Mouse (Mus musculus) heart, embryonic 16.5 days (tissue): ENCODE measurements around the gene Clip1. TPM values are rescaled to one million over a fixed set of nuclear protein-coding genes. Genes with fewer than 3 reads are reported as not detected.

ENCODE experiments used
- ATAC-seq: fragments of 200-750 bp; cut with Nextera tagmentation; replicated peaks from 2 replicates; pipeline ENCODE4 v1.8.0; 2017; ENCODE audit warnings: moderate number of reproducible peaks; ENCODE audit not compliant: insufficient read depth, low FRiP score; ENCODE audit errors: extremely low read depth
- H3K27ac ChIP-seq: fragments of 300-500 bp; sonication (generic); 2 replicates; pipeline ENCODE4 v1.5.1; 2014; ENCODE audit warnings: mild to moderate bottlenecking, low read length, control low read depth, moderate library complexity
- H3K27me3 ChIP-seq: fragments of 300-500 bp; sonication (generic); 2 replicates; pipeline ENCODE4 v1.6.1; 2014; ENCODE audit warnings: low read length, mixed read lengths; ENCODE audit not compliant: control insufficient read depth, insufficient read depth
- H3K36me3 ChIP-seq: fragments of 300-500 bp; sonication (generic); 2 replicates; pipeline ENCODE4 v1.6.1; 2014; ENCODE audit not compliant: control insufficient read depth, insufficient read depth
- H3K4me1 ChIP-seq: fragments of 300-500 bp; sonication (generic); 2 replicates; pipeline ENCODE4 v1.6.1; 2014; ENCODE audit warnings: low read length, mixed read lengths; ENCODE audit not compliant: control insufficient read depth, insufficient read depth
- H3K4me2 ChIP-seq: fragments of 300-500 bp; sonication (generic); 2 replicates; pipeline ENCODE4 v1.6.1; 2014; ENCODE audit warnings: low read depth, mild to moderate bottlenecking, control low read depth, low read length
- H3K4me3 ChIP-seq: fragments of 300-500 bp; sonication (generic); 2 replicates; pipeline ENCODE4 v1.5.1; 2014; ENCODE audit warnings: mild to moderate bottlenecking, control low read depth, low read length
- H3K9ac ChIP-seq: fragments of 300-500 bp; sonication (generic); 2 replicates; pipeline ENCODE4 v1.6.1; 2014; ENCODE audit warnings: low read length, control low read depth
- H3K9me3 ChIP-seq: fragments of 300-500 bp; sonication (generic); replicated peaks from 2 replicates; pipeline ENCODE4 v1.6.1; 2016; ENCODE audit warnings: low read length; ENCODE audit not compliant: control insufficient read depth
- WGBS: fragments of 180-500 bp; shearing (Covaris S2); extraction: QIAGEN DNeasy Blood & Tissue Kit; methylation state at CpG from one replicate; pipeline ENCODE4 v1.1.7; 2014; 5-methylcytosine and 5-hydroxymethylcytosine counted together
- polyA plus RNA-seq: library from polyadenylated mRNA; unstranded; fragments of >200 nt; fragmentation: Nextera tagmentation; extraction: Ambion mirVana; gene quantifications from 2 replicates; pipeline ENCODE4 v1.2.1, GENCODE M21; 2015

Gene Clip1
- polyA plus RNA-seq, 1 experiment from 2014 or later, result 53.1 TPM

GRCm38 (mm10) chr5:123700625-123701024 lies 16.2 kb upstream of the Clip1 start:
- Histone ChIP-seq H3K4me1 (peaks cover 13% of the 10 kb centered on the region), H3K4me3 (no peak overlapping the region), H3K27ac (peak overlapping the region; percentile 63), H3K9me3 (no peaks in the 10 kb centered on the region), H3K9ac (peak overlapping the region; percentile 15; the same call in 1 of the 2 replicates), H3K36me3 (peaks cover 53% of the 10 kb centered on the region), H3K27me3 (no peaks in the 10 kb centered on the region), H3K4me2 (no peak overlapping the region)
- peak; percentile 64; the same call in 1 of the 2 replicates for ATAC-seq
- WGBS, result 42% methylated on average over 11 of the region's 11 CpGs

- Histone ChIP-seq H3K4me1 (peaks cover 17% of the 10 kb centered on the region), H3K9me3 (no peaks in the 10 kb centered on the region), H3K36me3 (peaks cover 42% of the 10 kb centered on the region), H3K9ac (no peak overlapping the region), H3K27me3 (no peaks in the 10 kb centered on the region), H3K4me2 (no peak overlapping the region), H3K27ac (no peak overlapping the region), H3K4me3 (no peak overlapping the region)
- 14% methylated on average over 3 of the region's 3 CpGs for WGBS
- no peak for ATAC-seq
Observed at GRCm38 (mm10) chr5:123699198-123699597, 14.8 kb upstream of the Clip1 start.

GRCm38 (mm10) chr5:123696961-123697360 lies 12.5 kb upstream of the Clip1 start:
- Histone ChIP-seq H3K36me3 (peaks cover 19% of the 10 kb centered on the region), H3K9ac (no peak overlapping the region), H3K4me1 (peaks cover 21% of the 10 kb centered on the region), H3K4me3 (no peak overlapping the region), H3K27me3 (no peaks in the 10 kb centered on the region), H3K4me2 (no peak overlapping the region), H3K27ac (no peak overlapping the region), H3K9me3 (no peaks in the 10 kb centered on the region)
- ATAC-seq, result no peak
- 63% methylated on average over 4 of the region's 4 CpGs for WGBS

GRCm38 (mm10) chr5:123696244-123696643 lies 11.8 kb upstream of the Clip1 start:
- peaks cover 16% of the 10 kb centered on the region for H3K36me3 ChIP-seq
- no peak overlapping the region for H3K4me3 ChIP-seq
- peaks cover 21% of the 10 kb centered on the region for H3K4me1 ChIP-seq
- no peak overlapping the region for H3K9ac ChIP-seq
- ATAC-seq, result no peak
- H3K27me3 ChIP-seq, result no peaks in the 10 kb centered on the region
- H3K9me3 ChIP-seq, result no peaks in the 10 kb centered on the region
- H3K27ac ChIP-seq, result no peak overlapping the region
- 89% methylated on average over 7 of the region's 7 CpGs for WGBS
- no peak overlapping the region for H3K4me2 ChIP-seq

- Histone ChIP-seq H3K4me2 (no peak overlapping the region), H3K9me3 (no peaks in the 10 kb centered on the region), H3K27me3 (no peaks in the 10 kb centered on the region), H3K4me3 (no peak overlapping the region), H3K27ac (peak overlapping the region; percentile 76), H3K9ac (no peak overlapping the region), H3K36me3 (peaks cover 8% of the 10 kb centered on the region), H3K4me1 (peaks cover 12% of the 10 kb centered on the region)
- peak; percentile 88 for ATAC-seq
- WGBS, result 31% methylated on average over 6 of the region's 6 CpGs
Observed at GRCm38 (mm10) chr5:123694468-123694867, 10.1 kb upstream of the Clip1 start.

- H3K9ac ChIP-seq, result peak overlapping the region; percentile 99
- H3K4me1 ChIP-seq, result peaks cover 36% of the 10 kb centered on the region
- no peaks in the 10 kb centered on the region for H3K9me3 ChIP-seq
- H3K27ac ChIP-seq, result peak overlapping the region; percentile 96
- 1% methylated on average over 83 of the region's 92 CpGs for WGBS
- peak; percentile 68 for ATAC-seq
- no peaks in the 10 kb centered on the region for H3K27me3 ChIP-seq
- H3K4me3 ChIP-seq, result peak overlapping the region; percentile 96
- no peaks in the 10 kb centered on the region for H3K36me3 ChIP-seq
- H3K4me2 ChIP-seq, result peak overlapping the region; percentile 96
Observed at GRCm38 (mm10) chr5:123683377-123684220, 819 bp downstream of the Clip1 start.

GRCm38 (mm10) chr5:123683043-123683376 lies 1.4 kb downstream of the Clip1 start:
- H3K4me1 ChIP-seq, result peaks cover 36% of the 10 kb centered on the region
- no peaks in the 10 kb centered on the region for H3K27me3 ChIP-seq
- H3K4me3 ChIP-seq, result peak overlapping the region; percentile 96
- no peaks in the 10 kb centered on the region for H3K9me3 ChIP-seq
- peak overlapping the region; percentile 96 for H3K4me2 ChIP-seq
- H3K9ac ChIP-seq, result peak overlapping the region; percentile 99
- peak overlapping the region; percentile 96 for H3K27ac ChIP-seq
- WGBS, result 3% methylated on average over 6 of the region's 6 CpGs
- ATAC-seq, result no peak; the same call in 1 of the 2 replicates
- no peaks in the 10 kb centered on the region for H3K36me3 ChIP-seq

GRCm38 (mm10) chr5:123682372-123682771 lies 2.0 kb downstream of the Clip1 start:
- H3K4me3 ChIP-seq, result peak overlapping the region; percentile 96
- peak overlapping the region; percentile 5; the same call in 1 of the 2 replicates for H3K27ac ChIP-seq
- WGBS, result 25% methylated on average over 4 of the region's 4 CpGs
- H3K36me3 ChIP-seq, result no peaks in the 10 kb centered on the region
- peak overlapping the region; percentile 96 for H3K4me2 ChIP-seq
- no peaks in the 10 kb centered on the region for H3K27me3 ChIP-seq
- H3K9me3 ChIP-seq, result no peaks in the 10 kb centered on the region
- peaks cover 36% of the 10 kb centered on the region for H3K4me1 ChIP-seq
- no peak for ATAC-seq
- H3K9ac ChIP-seq, result peak overlapping the region; percentile 99

GRCm38 (mm10) chr5:123679546-123680263 lies 4.7 kb downstream of the Clip1 start:
- Histone ChIP-seq H3K4me3 (no peak overlapping the region), H3K4me2 (no peak overlapping the region), H3K9me3 (no peaks in the 10 kb centered on the region), H3K27me3 (no peaks in the 10 kb centered on the region), H3K27ac (peak overlapping the region; percentile 57), H3K9ac (no peak overlapping the region), H3K36me3 (no peaks in the 10 kb centered on the region), H3K4me1 (peaks cover 36% of the 10 kb centered on the region)
- ATAC-seq, result no peak
- WGBS, result 50% methylated on average over 5 of the region's 5 CpGs
